Mouse (Mus musculus) left cerebral cortex, postnatal 10 days (tissue): Measurements from ENCODE around the gene Gm38431. TPM values are rescaled to one million over a fixed set of nuclear protein-coding genes. Genes with fewer than 3 reads are reported as not detected.

Experiments
- DNase-seq, 2 experiments: peaks; one replicate each; pipeline ENCODE4 v3.0.0; 2021 to 2022; ENCODE audit warnings: low spot score in 2 of 2, mixed read lengths in 1 of 2; ENCODE audit errors: extremely low spot score in 1 of 2
- intact Hi-C: fragments of 180-260 bp; cut with DNase I; formaldehyde crosslinking; loops from one replicate; pipeline ENCODE4 v1.15.1; 2025
- microRNA-seq: library from miRNA; unstranded; fragments of <30 nt; microRNA quantifications from one replicate; pipeline ENCODE4 v1.2.0, GENCODE M21; 2022
- total RNA-seq, 2 experiments: library from RNA; stranded (reverse); gene quantifications; 2 replicates each; pipeline ENCODE4 v1.2.3; 2021

The Gm38431 gene
- total RNA-seq, 2 experiments from 2014 or later, result 2.1 to 3.2 TPM

GRCm38 (mm10) chr9:21030055-21030600 lies 61.7 kb downstream of the Gm38431 start:
- intact Hi-C loops, result loop anchor here (5.0 kb wide), 2 partner anchors 42 to 102 kb away; partner anchors contain the start of genes Fdx1l, Gm49373 and Tyk2
- peak in 1 of 2 experiments; percentile 39 for DNase-seq

- intact Hi-C loops, result loop anchor here (5.0 kb wide), 2 partner anchors 43 to 103 kb away; partner anchors contain the start of genes Fdx1l, Gm49373 and Tyk2
- DNase-seq, result peak in 1 of 2 experiments; percentile 87
These were observed 62.3 kb downstream of the Gm38431 start, which contains the start of gene Icam4 for GRCm38 (mm10) chr9:21029291-21030054. Icam4 (plus strand) TSS chr9:21029373.

GRCm38 (mm10) chr9:21028560-21029110 lies 63.2 kb downstream of the Gm38431 start:
- no peak for DNase-seq
- intact Hi-C loops, result no loop called here

- intact Hi-C loops, result no loop called here
- DNase-seq, result peak in 1 of 2 experiments; percentile 81
These were observed 64.0 kb downstream of the Gm38431 start for GRCm38 (mm10) chr9:21027774-21028290.

GRCm38 (mm10) chr9:21026849-21027248 lies 64.9 kb downstream of the Gm38431 start:
- intact Hi-C loops, result no loop called here
- no peak for DNase-seq

- intact Hi-C loops, result no loop called here
- no peak for DNase-seq
These were observed 66.5 kb downstream of the Gm38431 start for GRCm38 (mm10) chr9:21025258-21025810.

- DNase-seq, result no peak
- intact Hi-C loops, result no loop called here
These were observed 69.1 kb downstream of the Gm38431 start for GRCm38 (mm10) chr9:21022726-21023125.

GRCm38 (mm10) chr9:21022288-21022687 lies 69.5 kb downstream of the Gm38431 start:
- intact Hi-C loops, result no loop called here
- no peak for DNase-seq

GRCm38 (mm10) chr9:21021363-21021762 lies 70.4 kb downstream of the Gm38431 start:
- no peak for DNase-seq
- intact Hi-C loops, result no loop called here

- DNase-seq, result no peak
- intact Hi-C loops, result no loop called here
These were observed 73.2 kb downstream of the Gm38431 start for GRCm38 (mm10) chr9:21018600-21018999.

Small RNAs within 50 kb of the gene (microRNA-seq; reads per million reads assigned to microRNA genes)
- gene Mir1900, result not detected
- 1.1 reads per million for gene Mir7082

Other genes starting within 250 kb of the Gm38431 start
- gene A230050P20Rik, start 223.4 kb downstream of the Gm38431 start, total RNA-seq, result 10 to 100 TPM; 48.8 to 50.5 TPM
- 1 to 10 TPM; 8.8 to 9.7 TPM for gene Angptl6, start 212.3 kb downstream of the Gm38431 start, total RNA-seq
- 10 to 100 TPM; 27.8 to 30.0 TPM for gene Ppan, start 203.8 kb downstream of the Gm38431 start, total RNA-seq
- 100 to 1,000 TPM; 120 to 127 TPM for gene Eif3g, start 193.4 kb downstream of the Gm38431 start, total RNA-seq
- 10 to 100 TPM; 51.1 to 54.7 TPM for gene Dnmt1, start 132.1 kb downstream of the Gm38431 start, total RNA-seq
- gene S1pr2, start 115.2 kb downstream of the Gm38431 start, total RNA-seq, result 1 to 10 TPM; 1.5 to 1.6 TPM
- 10 to 100 TPM; 53.3 to 56.0 TPM for gene Mrpl4, start 89.3 kb downstream of the Gm38431 start, total RNA-seq
- gene Icam1, start 76.0 kb downstream of the Gm38431 start, total RNA-seq, result 1 to 10 TPM; 3.1 to 3.3 TPM
- gene Icam4, start 62.6 kb downstream of the Gm38431 start, total RNA-seq, result under 1 TPM in 1 of 2 experiments, not detected in 1; 0.63 TPM
- 100 to 1,000 TPM; 204 to 220 TPM for gene Icam5, start 59.9 kb downstream of the Gm38431 start, total RNA-seq
- under 1 TPM in 1 of 2 experiments, not detected in 1; 0.97 TPM for gene Zglp1, start 24.9 kb downstream of the Gm38431 start, total RNA-seq
- gene Gm49373, start 18.9 kb downstream of the Gm38431 start, total RNA-seq, result 1 to 10 TPM in 1 of 2 experiments, not detected in 1; 1.1 TPM
- 10 to 100 TPM; 48.1 to 53.0 TPM for gene Fdx1l, start 18.4 kb downstream of the Gm38431 start, total RNA-seq
- gene Raver1, start within 50 bp of the Gm38431 start, total RNA-seq, result 10 to 100 TPM; 31.2 to 31.4 TPM
- gene Tyk2, start 39.2 kb upstream of the Gm38431 start, total RNA-seq, result 10 to 100 TPM; 11.2 to 13.2 TPM
- gene Cdc37, start 58.0 kb upstream of the Gm38431 start, total RNA-seq, result 100 to 1,000 TPM; 127 to 129 TPM
- 10 to 100 TPM; 65.6 to 67.5 TPM for gene Pde4a, start 73.7 kb upstream of the Gm38431 start, total RNA-seq
- gene Keap1, start 147.4 kb upstream of the Gm38431 start, total RNA-seq, result 10 to 100 TPM; 47.9 to 50.8 TPM
- gene S1pr5, start 156.4 kb upstream of the Gm38431 start, total RNA-seq, result 1 to 10 TPM; 2.2 to 2.3 TPM
- gene Atg4d, start 173.3 kb upstream of the Gm38431 start, total RNA-seq, result 10 to 100 TPM; 29.7 to 33.9 TPM
- 10 to 100 TPM; 34.4 to 39.4 TPM for gene Kri1, start 196.0 kb upstream of the Gm38431 start, total RNA-seq
- 10 to 100 TPM; 66.6 to 73.9 TPM for gene Cdkn2d, start 199.4 kb upstream of the Gm38431 start, total RNA-seq
- gene Ap1m2, start 220.3 kb upstream of the Gm38431 start, total RNA-seq, result 1 to 10 TPM; 1.1 to 1.9 TPM
- 10 to 100 TPM; 66.4 to 67.7 TPM for gene Slc44a2, start 228.7 kb upstream of the Gm38431 start, total RNA-seq